Mouse (Mus musculus) layer of hippocampus, adult 8-10 months (tissue): ENCODE results near the gene Ddn. TPM values are rescaled to one million over a fixed set of nuclear protein-coding genes. Genes with fewer than 3 reads are reported as not detected.

ENCODE experiments used
- DNase-seq, 2 experiments: peaks; one replicate each; pipeline ENCODE4 v3.0.0; 2022; ENCODE audit warnings: low spot score in 2 of 2
- total RNA-seq, 4 experiments: library from RNA; stranded (reverse); gene quantifications; 2 replicates each; pipeline ENCODE4 v1.2.4; 2022

Gene Ddn
- total RNA-seq, 4 experiments from 2014 or later = 1,258 to 1,383 (median 1,345) TPM

DNA sequence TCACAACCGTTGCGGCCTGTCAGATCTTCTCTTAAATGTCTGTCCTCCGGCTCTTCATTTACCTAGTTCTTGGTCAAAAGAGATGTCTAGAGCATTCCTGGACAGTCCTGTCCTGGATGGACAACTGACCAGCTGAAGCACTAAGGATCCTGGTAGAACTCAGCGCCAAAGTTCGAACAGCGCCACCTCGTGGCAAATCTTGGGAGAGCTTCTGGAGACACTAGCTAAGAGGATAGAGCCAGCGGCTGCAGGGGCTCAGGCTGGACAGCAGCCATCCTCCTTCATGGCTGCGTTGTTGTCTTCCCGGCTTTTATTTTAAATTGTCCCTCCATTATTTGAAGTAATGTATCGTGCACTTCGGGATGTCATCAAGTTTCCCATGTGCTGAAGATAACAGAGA lies 9.9 kb downstream of the Ddn start:
- peak in 1 of 2 experiments; percentile 82 for DNase-seq

DNA sequence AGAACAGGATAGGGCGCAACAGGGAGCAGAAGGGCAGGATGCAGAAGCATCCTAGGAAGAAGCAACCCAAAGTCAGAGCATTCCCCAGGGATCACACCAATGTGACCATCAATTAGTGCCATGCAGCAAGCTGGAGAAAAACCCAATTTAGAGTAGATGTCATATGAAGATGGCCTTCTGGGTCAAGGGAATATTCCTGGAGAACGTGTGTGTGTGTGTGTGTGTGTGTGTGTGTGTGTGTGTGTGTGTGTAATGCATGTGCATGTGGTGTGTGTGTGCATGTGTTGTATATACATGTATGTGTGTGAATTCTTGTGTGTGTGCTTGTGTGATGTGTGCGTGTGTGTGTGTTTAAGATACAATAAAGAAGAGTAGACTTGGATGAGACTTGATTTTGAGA lies 10.4 kb downstream of the Ddn start:
- no peak for DNase-seq

DNA sequence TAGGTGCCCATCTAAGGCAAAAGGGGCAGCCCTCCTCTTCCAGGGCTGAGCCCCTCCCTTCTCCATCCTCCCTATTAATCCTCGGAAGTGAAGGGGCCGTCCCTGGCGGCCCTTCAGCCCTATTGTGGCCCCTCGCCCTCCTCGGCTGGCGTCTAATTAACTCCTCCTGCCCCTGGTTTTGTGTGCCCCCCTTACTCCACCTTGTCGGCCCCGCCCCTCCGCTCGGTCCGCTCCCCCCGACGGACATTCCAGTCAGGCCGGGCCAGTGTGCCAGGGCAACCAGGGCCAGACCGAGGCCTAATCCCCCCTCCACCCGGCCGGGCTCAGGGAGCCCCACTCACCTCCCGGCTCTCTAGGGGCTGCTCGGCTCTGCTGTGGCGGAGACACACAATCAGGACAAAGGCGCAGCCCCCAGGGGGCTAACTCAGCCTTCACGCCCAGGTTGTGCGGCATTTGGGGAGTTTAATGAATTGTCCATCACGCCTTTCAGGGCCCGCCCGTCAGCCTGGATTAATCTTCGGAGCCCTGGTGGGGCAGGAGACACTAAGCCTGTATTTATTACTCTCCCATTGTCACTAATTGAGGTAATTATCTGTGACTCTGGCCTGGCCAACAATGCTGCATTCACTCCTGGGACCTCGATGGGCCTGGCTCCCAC lies 11.3 kb downstream of the Ddn start:
- DNase-seq = no peak

DNA sequence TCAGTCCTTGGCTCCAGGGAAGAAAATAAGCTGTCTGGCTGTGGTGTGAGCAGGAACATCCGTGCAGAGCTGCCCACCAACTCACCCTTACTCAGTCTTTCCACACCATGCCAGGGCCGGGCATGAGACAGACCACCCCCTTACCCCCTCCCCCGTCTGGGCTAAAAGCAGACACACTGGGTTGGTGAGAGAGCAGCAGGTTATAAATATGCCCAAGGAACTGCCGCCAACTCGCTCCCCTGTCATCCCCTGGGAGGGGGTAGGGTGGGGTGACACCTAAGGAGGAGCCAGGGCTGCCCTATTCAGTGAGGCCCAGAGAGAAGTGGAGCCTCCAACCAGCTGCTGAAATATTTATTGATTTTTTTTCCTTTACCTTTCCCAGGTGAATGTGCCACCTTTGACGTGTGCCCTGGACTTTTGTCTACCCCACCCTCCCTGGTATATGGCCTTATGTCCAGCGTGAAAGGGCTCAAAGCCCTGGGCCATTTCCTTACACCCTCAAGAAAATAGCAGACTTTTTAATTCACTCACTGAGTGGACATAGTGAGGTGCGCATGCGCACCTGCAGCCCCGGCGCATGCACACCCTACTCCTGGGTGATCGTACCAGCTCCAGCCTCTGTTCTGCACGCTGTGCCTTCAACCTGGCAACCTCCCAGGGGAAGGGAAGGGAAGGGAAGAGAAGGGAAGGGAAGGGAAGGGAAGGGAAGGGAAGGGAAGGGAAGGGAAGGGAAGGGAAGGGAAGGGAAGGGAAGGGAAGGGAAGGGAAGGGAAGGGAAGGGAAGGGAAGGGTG lies 12.3 kb downstream of the Ddn start:
- no peak for DNase-seq

DNA sequence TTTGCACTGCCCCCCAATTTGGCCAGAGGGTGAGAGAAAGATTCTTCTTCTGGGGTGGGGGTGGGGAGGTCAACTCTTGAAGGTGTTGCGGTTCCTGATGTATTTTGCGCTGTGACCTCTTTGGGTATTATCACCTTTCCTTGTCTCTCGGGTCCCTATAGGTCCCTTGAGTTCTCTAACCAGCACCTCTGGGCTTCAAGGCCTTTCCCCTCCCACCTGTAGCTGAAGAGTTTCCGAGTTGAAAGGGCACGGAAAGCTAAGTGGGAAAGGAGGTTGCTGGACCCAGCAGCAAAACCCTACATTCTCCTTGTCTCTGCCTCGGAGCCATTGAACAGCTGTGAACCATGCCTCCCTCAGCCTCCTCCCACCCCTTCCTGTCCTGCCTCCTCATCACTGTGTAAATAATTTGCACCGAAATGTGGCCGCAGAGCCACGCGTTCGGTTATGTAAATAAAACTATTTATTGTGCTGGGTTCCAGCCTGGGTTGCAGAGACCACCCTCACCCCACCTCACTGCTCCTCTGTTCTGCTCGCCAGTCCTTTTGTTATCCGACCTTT lies 16.1 kb downstream of the Ddn start:
- DNase-seq = no peak

DNA sequence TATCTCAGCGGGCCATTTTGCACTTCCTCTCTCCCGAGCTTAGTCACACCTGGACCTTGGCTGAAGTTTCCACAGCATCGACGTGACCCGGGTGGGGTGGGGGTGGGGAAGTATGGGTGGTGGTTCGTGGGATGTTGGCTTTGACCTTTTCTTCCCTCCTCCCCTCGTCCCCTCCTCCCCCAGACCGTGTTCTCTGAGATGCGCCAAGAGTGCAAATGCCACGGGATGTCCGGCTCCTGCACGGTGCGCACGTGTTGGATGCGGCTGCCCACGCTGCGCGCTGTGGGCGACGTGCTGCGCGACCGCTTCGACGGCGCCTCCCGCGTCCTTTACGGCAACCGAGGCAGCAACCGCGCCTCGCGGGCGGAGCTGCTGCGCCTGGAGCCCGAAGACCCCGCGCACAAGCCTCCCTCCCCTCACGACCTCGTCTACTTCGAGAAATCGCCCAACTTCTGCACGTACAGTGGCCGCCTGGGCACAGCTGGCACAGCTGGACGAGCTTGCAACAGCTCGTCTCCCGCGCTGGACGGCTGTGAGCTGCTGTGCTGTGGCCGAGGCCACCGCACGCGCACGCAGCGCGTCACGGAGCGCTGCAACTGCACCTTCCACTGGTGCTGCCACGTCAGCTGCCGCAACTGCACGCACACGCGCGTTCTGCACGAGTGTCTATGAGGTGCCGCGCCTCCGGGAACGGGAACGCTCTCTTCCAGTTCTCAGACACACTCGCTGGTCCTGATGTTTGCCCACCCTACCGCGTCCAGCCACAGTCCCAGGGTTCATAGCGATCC lies 16.9 kb downstream of the Ddn start:
- DNase-seq = peak in 1 of 2 experiments; percentile 37

DNA sequence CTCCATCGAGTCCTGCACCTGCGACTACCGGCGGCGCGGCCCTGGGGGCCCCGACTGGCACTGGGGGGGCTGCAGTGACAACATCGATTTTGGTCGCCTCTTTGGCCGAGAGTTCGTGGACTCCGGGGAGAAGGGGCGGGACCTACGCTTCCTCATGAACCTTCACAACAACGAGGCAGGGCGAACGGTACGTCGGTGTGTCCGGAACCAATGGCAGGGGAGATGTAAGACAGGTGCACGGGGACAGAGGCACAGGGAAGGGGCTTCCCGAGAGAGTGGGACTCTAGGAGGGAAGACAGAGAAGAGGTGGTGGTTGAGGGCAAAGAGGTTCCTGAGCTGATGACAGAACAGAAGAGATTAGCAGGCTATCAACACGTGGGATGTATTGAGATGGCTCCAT lies 17.5 kb downstream of the Ddn start:
- no peak for DNase-seq

DNA sequence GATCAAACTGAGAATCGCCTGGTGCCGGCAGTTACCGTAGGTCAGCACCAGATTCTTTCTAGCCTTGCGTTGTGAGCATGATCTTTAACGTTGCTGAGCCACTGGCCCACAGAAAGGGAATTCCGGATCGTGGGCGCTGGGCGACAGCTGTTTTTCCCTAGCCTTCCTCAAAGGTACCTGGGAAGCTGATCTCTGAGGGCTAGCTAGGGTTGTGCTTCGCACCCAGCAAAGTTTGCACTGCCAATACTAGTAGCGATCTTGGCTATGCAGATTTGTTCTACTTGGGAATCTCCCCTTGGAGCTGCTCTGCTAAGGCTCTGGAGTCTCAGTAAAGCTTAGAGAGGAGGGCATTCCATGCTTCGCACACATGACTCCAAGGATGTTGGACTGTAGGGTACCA lies 18.1 kb downstream of the Ddn start:
- DNase-seq = no peak

DNA sequence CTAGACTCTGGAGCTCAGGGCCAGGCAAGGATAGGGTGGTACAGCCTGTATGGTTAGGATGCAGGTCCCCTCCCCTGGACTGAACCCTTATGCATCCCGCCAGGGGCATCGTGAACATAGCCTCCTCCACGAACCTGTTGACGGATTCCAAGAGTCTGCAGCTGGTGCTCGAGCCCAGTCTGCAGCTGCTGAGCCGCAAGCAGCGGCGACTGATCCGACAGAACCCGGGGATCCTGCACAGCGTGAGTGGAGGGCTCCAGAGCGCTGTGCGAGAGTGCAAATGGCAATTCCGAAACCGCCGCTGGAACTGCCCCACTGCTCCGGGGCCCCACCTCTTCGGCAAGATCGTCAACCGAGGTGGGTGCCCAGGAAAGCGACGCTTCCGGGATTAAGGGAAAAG lies 18.5 kb downstream of the Ddn start:
- DNase-seq = no peak

DNA sequence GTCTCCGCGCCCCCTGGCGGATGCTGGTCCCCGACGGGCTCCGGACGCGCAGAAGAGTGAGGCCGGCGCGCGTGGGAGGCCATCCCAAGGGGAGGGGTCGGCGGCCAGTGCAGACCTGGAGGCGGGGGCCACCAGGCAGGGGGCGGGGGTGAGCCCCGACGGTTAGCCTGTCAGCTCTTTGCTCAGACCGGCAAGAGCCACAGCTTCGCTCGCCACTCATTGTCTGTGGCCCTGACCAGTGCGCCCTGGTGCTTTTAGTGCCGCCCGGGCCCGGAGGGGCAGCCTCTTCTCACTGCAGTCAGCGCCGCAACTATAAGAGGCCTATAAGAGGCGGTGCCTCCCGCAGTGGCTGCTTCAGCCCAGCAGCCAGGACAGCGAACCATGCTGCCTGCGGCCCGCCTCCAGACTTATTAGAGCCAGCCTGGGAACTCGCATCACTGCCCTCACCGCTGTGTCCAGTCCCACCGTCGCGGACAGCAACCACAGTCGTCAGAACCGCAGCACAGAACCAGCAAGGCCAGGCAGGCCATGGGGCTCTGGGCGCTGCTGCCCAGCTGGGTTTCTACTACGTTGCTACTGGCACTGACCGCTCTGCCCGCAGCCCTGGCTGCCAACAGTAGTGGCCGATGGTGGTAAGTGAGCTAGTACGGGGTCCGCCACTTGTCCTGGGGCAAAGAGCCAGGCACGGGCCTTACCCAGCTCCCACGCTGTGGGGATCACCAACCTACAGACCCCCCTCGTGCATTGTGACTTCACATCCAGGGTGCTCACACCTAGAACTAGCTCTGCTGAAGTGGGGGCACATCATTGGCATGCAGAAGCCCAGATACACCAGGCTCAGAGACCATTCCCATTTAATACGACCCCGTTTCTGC lies 19.4 kb downstream of the Ddn start, which contains the start of gene Wnt1:
Gene Wnt1 (plus strand): TSS at position 197 of the 875 bp plus-strand sequence.
- no peak for DNase-seq

DNA sequence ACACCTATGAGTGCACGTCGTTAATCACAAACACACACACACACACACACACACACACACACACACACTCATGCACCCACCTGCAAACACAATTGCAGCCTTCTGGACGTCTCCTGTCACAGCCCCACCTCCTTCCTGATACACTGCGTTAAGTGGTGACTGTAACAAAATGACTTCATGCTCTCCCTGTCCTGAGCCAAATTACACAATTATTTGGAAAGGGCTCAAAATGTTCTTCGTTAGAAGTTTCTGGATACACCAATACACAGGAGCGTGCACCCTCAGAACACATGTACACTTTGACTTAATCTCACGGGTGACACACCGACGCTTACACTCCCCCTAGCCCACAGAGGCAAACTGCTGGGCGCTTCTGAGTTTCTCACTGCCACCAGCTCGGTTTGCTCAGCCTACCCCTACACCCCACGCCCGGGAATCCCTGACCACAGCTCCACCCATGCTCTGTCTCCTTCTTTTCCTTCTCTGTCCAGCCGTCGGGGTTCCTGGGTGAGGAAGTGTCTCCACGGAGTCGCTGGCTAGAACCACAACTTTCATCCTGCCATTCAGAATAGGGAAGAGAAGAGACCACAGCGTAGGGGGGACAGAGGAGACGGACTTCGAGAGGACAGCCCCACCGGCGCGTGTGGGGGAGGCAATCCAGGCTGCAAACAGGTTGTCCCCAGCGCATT lies 20.2 kb downstream of the Ddn start:
- DNase-seq = no peak

DNA sequence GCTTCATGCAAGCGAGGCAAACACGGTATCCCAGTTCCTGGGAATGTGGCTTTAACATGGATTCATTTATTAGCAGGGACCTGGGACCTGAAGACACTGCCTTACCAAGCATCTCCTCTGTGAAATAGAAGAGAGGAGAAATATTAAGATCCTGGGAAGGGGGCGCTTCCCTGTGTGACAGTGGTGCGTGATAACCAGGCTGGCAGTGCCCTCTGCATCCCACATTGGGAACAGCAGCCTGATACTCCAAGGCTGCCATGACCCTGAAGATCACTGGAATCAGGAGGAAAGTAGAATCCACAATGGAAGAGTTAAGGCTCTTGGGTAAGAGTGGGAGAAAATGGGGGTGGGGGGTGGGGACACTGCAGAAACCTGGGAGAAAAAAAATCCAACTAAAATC lies 21.4 kb downstream of the Ddn start:
- no peak for DNase-seq

DNA sequence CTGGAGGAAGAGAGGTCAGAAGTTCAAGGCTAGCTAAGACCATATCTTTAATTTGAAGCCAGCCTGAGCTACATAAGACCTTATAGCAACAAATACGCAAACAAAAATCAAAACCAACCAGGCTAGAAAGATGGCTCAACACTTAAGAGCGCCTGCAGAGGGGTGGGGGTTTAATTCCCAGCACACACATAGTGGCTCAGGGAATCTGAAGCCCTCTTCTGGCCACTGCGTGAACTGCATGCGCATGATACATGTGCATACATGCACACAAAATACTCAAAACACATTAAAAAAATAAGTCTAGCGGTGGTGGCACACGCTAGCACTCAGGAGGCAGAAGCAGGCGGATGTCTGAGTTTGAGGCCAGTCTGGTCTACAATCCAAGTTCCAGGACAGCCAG lies 23.5 kb downstream of the Ddn start:
- no peak for DNase-seq

DNA sequence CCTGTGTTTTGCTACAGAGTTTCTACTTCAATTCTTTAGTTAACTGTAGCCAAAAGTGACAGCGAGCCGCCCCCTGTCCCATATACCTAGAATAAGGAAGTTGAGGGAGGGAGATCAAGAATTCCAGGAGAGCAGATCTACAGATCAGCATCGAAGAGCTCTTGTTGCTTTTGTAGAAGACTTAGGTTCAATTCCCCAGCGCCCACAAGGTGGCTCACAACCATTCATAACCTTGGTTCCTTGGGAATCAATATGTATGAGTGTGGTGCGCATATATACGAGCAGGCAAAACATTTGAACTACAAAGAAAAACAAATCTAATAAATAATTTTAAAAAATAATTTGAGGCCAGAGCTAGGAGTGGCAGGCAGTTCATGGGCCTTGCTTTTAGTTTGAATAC lies 28.1 kb downstream of the Ddn start:
- no peak for DNase-seq

DNA sequence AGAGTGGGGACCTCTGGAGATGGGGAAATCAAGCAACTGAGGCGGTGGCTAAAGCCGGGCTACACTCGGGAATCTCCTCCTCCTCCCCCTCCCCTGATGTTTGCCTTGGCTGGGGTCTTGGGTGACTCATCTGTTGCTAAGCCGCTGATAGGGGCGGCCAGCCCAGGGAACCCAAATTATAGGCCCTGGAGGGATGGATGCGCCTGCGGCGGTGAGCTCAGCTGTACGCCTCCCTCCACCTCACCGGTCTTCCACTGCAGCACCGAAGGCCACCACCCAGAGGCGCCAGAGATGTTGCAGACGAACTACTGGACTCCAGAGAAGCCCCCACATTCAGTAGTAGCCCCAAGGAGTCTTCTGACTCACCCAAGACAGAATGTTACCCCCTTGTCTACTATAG lies 28.7 kb downstream of the Ddn start:
- no peak for DNase-seq

DNA sequence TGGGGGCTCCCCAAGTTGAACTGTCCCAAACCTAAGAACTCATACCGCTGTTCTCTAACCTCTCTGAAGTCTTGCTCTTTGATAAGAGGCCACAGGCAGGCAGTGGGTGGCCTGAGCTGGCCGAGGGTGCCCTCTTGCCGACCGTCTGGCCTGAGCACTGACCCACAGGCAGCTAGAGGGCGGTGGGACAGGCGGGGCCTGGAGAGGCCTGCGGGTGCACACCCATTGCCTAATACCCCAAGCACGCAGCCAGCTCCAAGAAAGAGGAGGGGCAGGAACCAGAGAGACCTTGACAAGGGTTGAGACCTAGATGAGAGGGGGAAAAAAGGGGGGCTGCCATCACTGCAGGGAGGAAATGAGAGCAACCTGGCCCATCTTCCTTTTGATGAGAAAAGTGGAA lies 29.2 kb downstream of the Ddn start:
- DNase-seq = no peak

DNA sequence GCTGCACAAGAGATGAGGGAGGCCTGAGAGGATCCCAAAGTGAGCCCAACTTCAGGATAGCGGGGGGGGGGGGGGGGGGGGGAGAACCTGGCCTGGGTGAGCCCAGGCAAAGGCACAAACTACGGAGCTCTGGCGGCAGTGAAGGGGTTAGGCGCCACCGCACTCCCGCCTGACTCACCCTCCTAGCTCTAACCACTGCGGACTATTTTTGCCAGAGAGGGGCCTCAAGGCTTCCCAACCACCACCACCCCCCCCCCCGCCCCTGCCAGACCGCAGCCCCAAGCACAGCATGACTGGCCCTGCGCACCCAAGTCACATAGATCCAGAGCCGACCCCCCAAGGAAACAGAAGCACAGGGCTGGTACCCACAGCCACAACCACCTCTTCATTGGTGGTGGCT lies 30.5 kb downstream of the Ddn start:
- no peak for DNase-seq

DNA sequence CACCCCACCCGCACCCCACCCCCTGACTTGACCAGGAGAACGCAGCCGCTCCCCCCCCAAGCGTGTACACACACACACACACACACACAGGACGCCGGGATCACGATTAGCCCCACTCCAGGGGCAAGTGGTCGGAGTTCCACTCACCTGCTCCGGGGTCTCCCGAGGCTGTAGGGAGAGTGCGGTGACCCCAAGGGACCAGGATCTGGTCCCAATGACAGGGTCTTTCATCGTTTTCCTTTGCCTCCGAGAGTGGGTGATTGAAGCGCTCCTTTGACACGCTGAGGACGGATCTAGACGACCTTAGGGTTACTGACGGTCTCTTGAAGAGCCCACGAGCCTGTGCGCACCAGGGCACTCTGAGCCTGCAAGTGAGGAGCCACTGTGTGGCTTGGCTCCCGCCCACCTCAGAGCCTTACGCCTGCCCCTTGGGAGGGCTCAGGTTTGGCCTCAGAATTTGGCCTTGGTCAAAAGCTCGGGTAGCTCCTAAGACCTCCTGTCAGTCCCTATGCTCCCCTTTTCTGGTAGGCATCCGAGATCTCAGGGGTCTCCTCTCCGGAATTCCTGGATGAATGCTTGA lies 31.0 kb downstream of the Ddn start:
- no peak for DNase-seq

DNA sequence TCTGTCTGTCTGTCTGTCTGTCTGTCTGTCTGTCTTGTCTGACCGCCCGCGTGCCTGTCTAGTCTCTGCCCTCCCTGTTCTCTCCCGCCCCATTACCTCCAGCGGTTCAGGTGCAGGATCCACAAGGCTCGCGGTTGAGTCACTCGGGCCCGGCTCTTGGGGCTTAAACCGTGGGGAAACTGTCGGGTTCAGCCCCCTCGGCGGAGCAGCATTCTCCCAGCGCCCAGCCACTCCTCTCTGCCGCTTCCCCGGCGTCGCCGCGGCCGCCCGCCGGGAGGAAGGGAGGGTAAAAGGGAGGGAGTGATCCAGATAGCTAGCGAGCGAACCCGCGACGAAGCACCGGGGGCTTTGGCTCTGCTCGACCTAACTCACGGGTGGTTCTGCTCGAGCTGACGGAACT lies 31.5 kb downstream of the Ddn start, which contains the start of gene Wnt10b:
Gene Wnt10b (minus strand): TSS at position 389 of the 400 bp plus-strand sequence.
- DNase-seq = no peak
